Mouse (Mus musculus) embryonic facial prominence, embryonic 12.5 days (tissue): ENCODE data around the gene Sh2d1b2. TPM values are rescaled to one million over a fixed set of nuclear protein-coding genes. Genes with fewer than 3 reads are reported as not detected.
"Not testable (repeated sequence)": the region's sequence is repeated elsewhere in the genome, so short reads cannot be mapped to it uniquely, and the experiment has no call there.

Source experiments
- ATAC-seq: fragments of 200-750 bp; cut with Nextera tagmentation; 2 replicates; pipeline ENCODE4 v1.8.0; 2017; ENCODE audit not compliant: insufficient number of reproducible peaks, insufficient read depth, low FRiP score, low TSS enrichment
- H3K27ac ChIP-seq: fragments of 300-500 bp; sonication (generic); 2 replicates; pipeline ENCODE4 v1.5.1; 2016; ENCODE audit warnings: mild to moderate bottlenecking
- H3K27me3 ChIP-seq: fragments of 300-500 bp; sonication (generic); 2 replicates; pipeline ENCODE4 v1.6.1; 2016; ENCODE audit warnings: mild to moderate bottlenecking, moderate library complexity
- H3K36me3 ChIP-seq: fragments of 300-500 bp; sonication (generic); 2 replicates; pipeline ENCODE4 v1.6.1; 2016; ENCODE audit warnings: mild to moderate bottlenecking
- H3K4me1 ChIP-seq: fragments of 300-500 bp; sonication (generic); 2 replicates; pipeline ENCODE4 v1.6.1; 2016
- H3K4me2 ChIP-seq: fragments of 300-500 bp; sonication (generic); replicated peaks from 2 replicates; pipeline ENCODE4 v1.6.1; 2016; ENCODE audit warnings: mild to moderate bottlenecking, moderate library complexity
- H3K4me3 ChIP-seq: fragments of 300-500 bp; sonication (generic); 2 replicates; pipeline ENCODE4 v1.5.1; 2016; ENCODE audit warnings: mild to moderate bottlenecking
- H3K9ac ChIP-seq: fragments of 300-500 bp; sonication (generic); 2 replicates; pipeline ENCODE4 v1.6.1; 2016; ENCODE audit warnings: mild to moderate bottlenecking, moderate library complexity
- H3K9me3 ChIP-seq: fragments of 300-500 bp; sonication (generic); 2 replicates; pipeline ENCODE4 v1.6.1; 2016; ENCODE audit warnings: mild to moderate bottlenecking, moderate library complexity
- WGBS: fragments of 180-500 bp; shearing (Covaris S2); methylation state at CpG from one replicate; pipeline ENCODE4 v1.1.7; 2016; 5-methylcytosine and 5-hydroxymethylcytosine counted together
- polyA plus RNA-seq: library from polyadenylated mRNA; unstranded; fragments of >200 nt; fragmentation: Nextera tagmentation; extraction: Ambion mirVana; gene quantifications from 2 replicates; pipeline ENCODE4 v1.2.1, GENCODE M21; 2016

Gene Sh2d1b2
- not detected in 2 replicates for polyA plus RNA-seq

DNA sequence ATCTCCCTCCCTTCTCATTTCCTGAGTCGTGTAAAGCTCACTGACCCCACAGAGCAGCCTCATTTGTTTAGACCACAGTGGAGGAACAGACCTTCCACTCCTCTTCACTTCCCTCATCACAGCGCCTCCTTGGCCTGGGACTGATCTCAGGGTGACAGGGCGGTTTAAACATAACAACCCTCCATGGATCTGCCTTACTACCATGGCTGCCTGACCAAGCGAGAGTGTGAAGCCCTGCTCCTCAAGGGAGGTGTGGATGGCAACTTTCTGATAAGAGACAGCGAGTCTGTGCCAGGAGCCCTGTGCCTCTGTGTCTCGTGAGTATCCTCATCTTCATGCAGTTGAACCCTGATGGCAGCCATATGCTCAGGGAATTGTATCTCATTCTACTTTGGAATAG, at the start of gene Sh2d1b2:
TSS of gene Sh2d1b2 (plus strand) at position 62 of the 400 bp plus-strand sequence.
- H3K4me3 ChIP-seq, H3K27me3 ChIP-seq, H3K4me2 ChIP-seq, H3K27ac ChIP-seq, H3K9ac ChIP-seq, H3K9me3 ChIP-seq, ATAC-seq, H3K36me3 ChIP-seq, H3K4me1 ChIP-seq: not testable (repeated sequence)
- 72% methylated on average over 6 of the region's 6 CpGs for WGBS

GRCm38 (mm10) chr1:170185137-170185536, 47.4 kb upstream of the Sh2d1b2 start:
- H3K9ac ChIP-seq = no peak overlapping the region
- no peaks in the 10 kb centered on the region for H3K27me3 ChIP-seq
- no peak overlapping the region for H3K4me3 ChIP-seq
- no peaks in the 10 kb centered on the region for H3K36me3 ChIP-seq
- H3K9me3 ChIP-seq = no peaks in the 10 kb centered on the region
- ATAC-seq = no peak
- no peak overlapping the region for H3K27ac ChIP-seq
- no peaks in the 10 kb centered on the region for H3K4me1 ChIP-seq
- 93% methylated on average over 3 of the region's 3 CpGs for WGBS
- H3K4me2 ChIP-seq = no peak overlapping the region

DNA sequence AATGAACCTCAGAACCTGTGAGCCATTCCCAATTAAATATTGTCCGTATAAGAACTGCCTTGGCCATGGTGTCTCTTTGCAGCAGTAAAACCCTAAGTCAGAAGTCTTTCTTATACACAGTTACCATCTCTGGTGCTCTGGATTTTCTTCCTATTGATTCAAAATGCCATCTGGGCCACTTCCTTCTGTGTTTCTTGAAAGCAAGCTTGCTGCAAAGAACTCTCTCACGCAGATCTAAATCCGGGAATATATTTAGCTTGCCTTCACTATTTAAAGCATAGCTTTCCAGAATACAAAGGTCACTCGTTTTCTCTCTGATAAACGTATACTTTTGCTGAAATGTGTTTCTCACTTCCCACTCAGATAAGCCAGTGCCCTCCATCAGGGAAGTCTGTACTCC, 46.0 kb upstream of the Sh2d1b2 start:
- Histone ChIP-seq H3K4me3 (no peak overlapping the region), H3K4me1 (no peaks in the 10 kb centered on the region), H3K9ac (no peak overlapping the region), H3K27ac (no peak overlapping the region), H3K36me3 (0 out of 2 replicates have a peak, but pooled peaks cover 3% of the 10 kb centered on the region), H3K27me3 (no peaks in the 10 kb centered on the region), H3K4me2 (no peak overlapping the region), H3K9me3 (no peaks in the 10 kb centered on the region)
- no peak for ATAC-seq
- WGBS = 88% methylated on average over 5 of the region's 5 CpGs

GRCm38 (mm10) chr1:170188601-170189000, 43.9 kb upstream of the Sh2d1b2 start:
- H3K9ac ChIP-seq = no peak overlapping the region
- H3K27me3 ChIP-seq = no peaks in the 10 kb centered on the region
- no peak overlapping the region for H3K27ac ChIP-seq
- H3K4me1 ChIP-seq = no peaks in the 10 kb centered on the region
- H3K9me3 ChIP-seq = no peaks in the 10 kb centered on the region
- no peak overlapping the region for H3K4me2 ChIP-seq
- ATAC-seq = no peak
- 74% methylated on average over 11 of the region's 11 CpGs for WGBS
- H3K4me3 ChIP-seq = no peak overlapping the region
- H3K36me3 ChIP-seq = peaks cover 15% of the 10 kb centered on the region

- WGBS = 80% methylated on average over 4 of the region's 4 CpGs
- Histone ChIP-seq H3K36me3 (peaks cover 30% of the 10 kb centered on the region), H3K27ac (no peak overlapping the region), H3K27me3 (no peaks in the 10 kb centered on the region), H3K9me3 (no peaks in the 10 kb centered on the region), H3K4me1 (no peaks in the 10 kb centered on the region), H3K4me2 (no peak overlapping the region), H3K4me3 (no peak overlapping the region), H3K9ac (no peak overlapping the region)
- ATAC-seq = no peak
Observed at GRCm38 (mm10) chr1:170190225-170190624, 42.3 kb upstream of the Sh2d1b2 start.

DNA sequence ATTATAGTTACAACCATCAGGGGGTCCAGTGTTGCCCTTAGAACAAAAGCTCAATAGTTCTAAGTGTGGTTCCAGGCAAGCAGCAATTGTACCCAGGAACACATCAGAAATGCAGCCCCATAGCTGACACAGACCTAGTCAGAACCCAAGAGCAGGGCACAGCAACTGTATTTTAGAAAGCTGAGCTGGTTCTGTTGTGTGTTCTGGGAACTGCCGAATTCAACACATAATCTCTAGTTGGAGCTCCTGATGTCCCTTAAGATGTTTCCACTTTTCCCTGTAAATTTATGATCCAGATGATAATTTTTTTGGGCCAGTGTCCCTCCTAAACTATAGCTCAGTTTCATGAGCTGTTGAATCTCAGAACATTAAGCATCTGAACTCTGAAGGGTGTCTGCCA, 40.6 kb upstream of the Sh2d1b2 start:
- WGBS = 90% methylated on average over 1 of the region's 1 CpGs
- Histone ChIP-seq H3K4me1 (no peaks in the 10 kb centered on the region), H3K4me2 (no peak overlapping the region), H3K9ac (no peak overlapping the region), H3K9me3 (no peaks in the 10 kb centered on the region), H3K4me3 (no peak overlapping the region), H3K27ac (no peak overlapping the region), H3K27me3 (no peaks in the 10 kb centered on the region), H3K36me3 (peaks cover 47% of the 10 kb centered on the region)
- ATAC-seq = no peak

DNA sequence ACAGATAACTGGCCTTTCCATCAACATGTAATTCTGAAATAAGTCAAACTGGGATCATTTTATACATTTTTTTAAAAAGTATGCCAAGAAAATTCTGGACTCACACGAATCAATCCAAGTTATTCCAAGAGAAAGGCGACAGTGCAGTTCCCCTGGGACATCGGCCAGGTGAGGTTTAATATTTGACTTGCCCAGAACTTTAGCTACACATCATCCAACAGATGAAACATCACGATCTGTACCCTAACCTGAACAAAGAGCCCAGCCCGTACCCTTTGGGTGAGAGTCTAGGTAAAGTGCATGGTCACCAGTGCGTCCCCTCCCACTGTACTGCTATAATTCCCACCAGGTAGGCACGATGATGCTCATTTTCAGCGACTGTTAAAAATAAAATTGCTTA, 36.3 kb upstream of the Sh2d1b2 start:
- H3K4me2 ChIP-seq = no peak overlapping the region
- no peak overlapping the region for H3K4me3 ChIP-seq
- ATAC-seq = no peak
- no peak overlapping the region for H3K9ac ChIP-seq
- H3K27ac ChIP-seq = no peak overlapping the region
- no peaks in the 10 kb centered on the region for H3K4me1 ChIP-seq
- H3K9me3 ChIP-seq = no peaks in the 10 kb centered on the region
- peaks cover 77% of the 10 kb centered on the region for H3K36me3 ChIP-seq
- H3K27me3 ChIP-seq = no peaks in the 10 kb centered on the region
- WGBS = 94% methylated on average over 8 of the region's 8 CpGs

DNA sequence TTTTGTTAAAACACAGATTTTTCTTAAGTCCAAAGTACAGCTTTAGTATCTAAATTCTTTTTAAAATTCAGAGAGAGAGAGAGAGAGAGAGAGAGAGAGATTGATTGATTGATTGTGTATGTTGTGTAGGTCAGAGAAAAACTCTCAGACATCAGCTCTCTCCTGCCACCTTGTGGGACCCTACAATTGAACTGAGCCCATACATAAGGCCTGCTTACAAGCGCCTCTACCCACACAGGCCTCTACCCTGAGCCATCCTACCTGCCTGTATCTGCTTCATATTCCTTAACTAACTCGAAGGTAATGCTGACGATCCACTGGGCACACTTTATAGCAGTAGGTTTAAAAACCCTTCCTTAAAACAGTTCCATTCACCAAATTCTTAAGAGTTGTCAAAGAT, 32.2 kb upstream of the Sh2d1b2 start:
- H3K9me3 ChIP-seq = no peaks in the 10 kb centered on the region
- H3K36me3 ChIP-seq = peaks cover 61% of the 10 kb centered on the region
- H3K4me1 ChIP-seq = no peaks in the 10 kb centered on the region
- no peak overlapping the region for H3K27ac ChIP-seq
- WGBS = 76% methylated on average over 3 of the region's 3 CpGs
- H3K9ac ChIP-seq = no peak overlapping the region
- no peak overlapping the region for H3K4me2 ChIP-seq
- ATAC-seq = no peak
- no peaks in the 10 kb centered on the region for H3K27me3 ChIP-seq
- no peak overlapping the region for H3K4me3 ChIP-seq

GRCm38 (mm10) chr1:170206395-170206794, 26.2 kb upstream of the Sh2d1b2 start:
- 95% methylated on average over 6 of the region's 6 CpGs for WGBS
- Histone ChIP-seq H3K4me1 (no peaks in the 10 kb centered on the region), H3K36me3 (peaks cover 66% of the 10 kb centered on the region), H3K9ac (no peak overlapping the region), H3K4me3 (no peak overlapping the region), H3K4me2 (no peak overlapping the region), H3K27ac (no peak overlapping the region), H3K27me3 (no peaks in the 10 kb centered on the region), H3K9me3 (no peaks in the 10 kb centered on the region)
- no peak for ATAC-seq

DNA sequence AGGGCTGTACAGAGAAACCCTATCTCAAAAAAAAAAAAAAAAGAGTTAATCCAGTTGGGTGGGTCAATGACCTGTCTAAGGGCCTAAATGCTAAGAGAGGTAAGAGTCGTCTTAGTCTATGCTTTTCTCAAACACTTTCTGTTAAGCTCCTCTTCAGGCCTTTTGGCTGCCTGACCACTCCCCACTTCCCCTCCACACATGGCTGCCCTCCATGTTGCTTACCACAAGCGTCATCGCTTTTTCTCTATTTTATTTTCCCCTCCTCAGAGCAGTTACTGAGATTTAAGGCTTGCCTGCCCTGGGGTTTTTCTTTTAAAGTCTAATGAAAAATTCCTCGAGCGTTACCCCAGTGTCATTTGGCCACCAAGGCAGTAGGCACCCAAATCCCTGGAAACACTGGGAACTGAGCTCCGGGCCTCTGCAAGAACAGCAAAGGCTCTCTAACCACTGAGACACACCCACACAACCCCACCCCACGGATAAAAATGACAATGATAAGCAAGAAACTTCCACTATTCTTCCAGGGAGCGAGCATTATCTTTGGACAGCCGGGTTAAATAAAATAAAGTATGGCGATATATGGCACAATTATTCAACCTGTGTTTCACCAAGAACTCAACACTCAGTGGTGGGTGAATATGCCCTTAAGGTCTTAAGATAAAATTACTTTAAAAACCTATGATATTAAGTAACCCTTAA, 19.2 kb upstream of the Sh2d1b2 start:
- Histone ChIP-seq H3K36me3 (peaks cover 33% of the 10 kb centered on the region), H3K9ac (no peak overlapping the region), H3K4me3 (no peak overlapping the region), H3K4me1 (peaks cover 8% of the 10 kb centered on the region; the same call in 1 of the 2 replicates), H3K27me3 (no peaks in the 10 kb centered on the region), H3K27ac (no peak overlapping the region), H3K9me3 (no peaks in the 10 kb centered on the region), H3K4me2 (no peak overlapping the region)
- ATAC-seq = no peak
- WGBS = 92% methylated on average over 10 of the region's 10 CpGs

DNA sequence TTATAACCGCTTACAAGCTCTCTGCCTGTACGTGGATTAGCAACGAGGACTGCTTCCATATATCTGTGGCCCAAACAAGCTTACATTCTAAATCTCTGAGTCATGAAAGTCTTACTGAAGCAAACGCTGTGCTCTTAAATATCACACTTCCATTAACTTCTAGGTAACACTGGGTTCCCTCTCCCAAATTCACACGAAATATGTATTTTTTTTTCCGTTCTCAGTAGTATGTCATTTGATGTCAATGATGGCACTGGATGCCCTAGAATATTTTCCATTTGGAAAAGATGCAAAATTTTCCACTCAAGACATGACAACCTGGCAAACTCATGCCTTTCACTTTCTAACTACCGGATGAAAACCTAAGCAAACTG, 18.2 kb upstream of the Sh2d1b2 start:
- Histone ChIP-seq H3K27ac (peak overlapping the region; percentile 80; the same call in 1 of the 2 replicates), H3K27me3 (no peaks in the 10 kb centered on the region), H3K4me1 (peaks cover 8% of the 10 kb centered on the region; the same call in 1 of the 2 replicates), H3K36me3 (peaks cover 22% of the 10 kb centered on the region; the same call in 1 of the 2 replicates), H3K9me3 (no peaks in the 10 kb centered on the region), H3K9ac (peak overlapping the region; percentile 98), H3K4me2 (peak overlapping the region; percentile 73), H3K4me3 (peak overlapping the region; percentile 98)
- no peak for ATAC-seq
- WGBS = 38% methylated on average over 7 of the region's 7 CpGs

DNA sequence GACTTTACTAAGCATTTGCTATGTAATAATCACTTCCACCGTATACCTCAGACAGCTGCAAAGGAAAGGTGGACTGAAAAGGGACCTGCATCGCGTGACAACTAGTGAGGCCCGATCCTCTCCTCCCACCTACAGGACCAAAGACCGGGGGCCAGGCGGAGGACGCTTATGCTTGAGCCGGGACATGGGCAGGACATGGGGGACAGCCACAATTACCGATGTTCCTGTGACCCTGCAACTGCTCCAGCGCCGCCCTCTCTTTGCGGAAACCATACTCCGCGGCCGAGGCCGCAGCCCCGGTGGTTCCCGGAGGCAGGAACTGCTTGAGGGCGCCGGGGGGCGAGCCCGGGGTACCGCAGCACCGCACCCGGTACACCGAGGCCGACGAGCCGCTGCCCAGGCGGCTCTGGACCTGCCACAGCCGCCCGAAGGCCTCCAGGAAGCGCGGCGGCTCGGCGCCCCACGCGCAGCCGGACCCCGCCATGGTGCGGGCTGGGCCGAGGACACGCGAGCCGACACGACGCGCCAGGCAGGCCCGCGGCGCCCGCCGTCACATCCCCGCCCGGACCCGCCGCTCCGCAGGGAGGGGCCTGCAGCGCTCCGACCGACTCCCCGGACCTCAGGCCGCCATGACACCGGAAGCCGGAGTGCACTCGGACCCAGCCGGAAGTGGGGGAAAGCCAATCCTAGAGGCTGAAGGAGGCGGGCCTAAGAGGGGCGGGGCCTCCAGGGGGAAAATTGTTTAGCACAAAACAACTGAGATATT, 17.6 kb upstream of the Sh2d1b2 start, which contains the start of gene Uhmk1:
TSS of gene Uhmk1 (minus strand) at position 641 of the 766 bp plus-strand sequence.
- no peaks in the 10 kb centered on the region for H3K9me3 ChIP-seq
- H3K4me3 ChIP-seq = peak within 1 kb of the TSS; percentile 98
- no peaks in the 10 kb centered on the region for H3K27me3 ChIP-seq
- peaks cover 19% of the 10 kb centered on the region; the same call in 1 of the 2 replicates for H3K36me3 ChIP-seq
- peaks cover 8% of the 10 kb centered on the region; the same call in 1 of the 2 replicates for H3K4me1 ChIP-seq
- under 1% methylated on average over 70 of the region's 70 CpGs for WGBS
- peak within 1 kb of the TSS; percentile 80 for H3K27ac ChIP-seq
- H3K4me2 ChIP-seq = peak within 1 kb of the TSS; percentile 73
- ATAC-seq = peak; percentile 97
- peak within 1 kb of the TSS; percentile 98 for H3K9ac ChIP-seq
